Mouse (Mus musculus) yolk sac, embryonic 10.5 days (tissue): ENCODE results near the gene Tube1.
"Not testable (repeated sequence)": the region's sequence is repeated elsewhere in the genome, so short reads cannot be mapped to it uniquely, and the experiment has no call there.

ENCODE experiments used
- DNase-seq: peaks from one replicate; pipeline ENCODE4 v3.0.0-alpha.2; 2017; ENCODE audit warnings: low spot score

Gene Tube1

GRCm38 (mm10) chr10:39169642-39170041 lies 35.9 kb downstream of the Tube1 start:
- no peak for DNase-seq

- DNase-seq, result peak; percentile 42
These were observed 36.4 kb downstream of the Tube1 start for GRCm38 (mm10) chr10:39170181-39170580.

- no peak for DNase-seq
These were observed 36.9 kb downstream of the Tube1 start for GRCm38 (mm10) chr10:39170706-39171105.

GRCm38 (mm10) chr10:39171134-39171533 lies 37.4 kb downstream of the Tube1 start:
- DNase-seq, result peak; percentile 87

GRCm38 (mm10) chr10:39171603-39172539 lies 38.1 kb downstream of the Tube1 start:
- DNase-seq, result peak; percentile 86

GRCm38 (mm10) chr10:39172540-39172931 lies 38.8 kb downstream of the Tube1 start:
- DNase-seq, result no peak

- DNase-seq, result peak; percentile 37
These were observed 39.3 kb downstream of the Tube1 start for GRCm38 (mm10) chr10:39173077-39173476.

- DNase-seq, result no peak
These were observed 43.2 kb downstream of the Tube1 start for GRCm38 (mm10) chr10:39176981-39177380.

- peak; percentile 52 for DNase-seq
These were observed 51.2 kb downstream of the Tube1 start for GRCm38 (mm10) chr10:39184864-39185544.

GRCm38 (mm10) chr10:39185545-39185906 lies 51.8 kb downstream of the Tube1 start:
- DNase-seq, result no peak

GRCm38 (mm10) chr10:39192673-39193072 lies 58.9 kb downstream of the Tube1 start:
- no peak for DNase-seq

GRCm38 (mm10) chr10:39198216-39198615 lies 64.4 kb downstream of the Tube1 start:
- DNase-seq, result not testable (repeated sequence)
